Mouse (Mus musculus): ENCODE results near the gene Cd79a.

DNA sequence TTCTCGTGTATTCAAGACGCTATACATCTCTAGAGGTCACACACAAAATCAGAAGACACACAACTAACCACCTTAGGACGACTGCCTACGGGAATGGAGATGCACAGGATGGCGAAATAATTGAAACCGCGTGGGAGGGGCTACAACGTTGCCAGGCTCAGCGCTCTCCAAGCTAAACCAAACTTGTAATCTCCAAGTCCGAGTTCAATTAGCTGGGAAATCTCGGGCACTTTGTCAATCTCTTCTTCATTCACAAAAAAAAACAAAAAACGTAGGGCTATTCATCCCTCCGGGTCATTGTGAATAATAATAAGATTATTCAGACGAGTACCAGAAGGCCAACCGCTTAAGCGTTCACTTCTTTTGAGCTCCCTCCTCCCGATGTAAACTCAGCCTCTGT is 28.1 kb upstream of the Cd79a start:
- TF ChIP-seq CTCF (IDR thresholded peaks at IDR 0.05; ENCODE audit: low read depth, low read length): no peak
- TF ChIP-seq POLR2A (IDR thresholded peaks at IDR 0.05; ENCODE audit: borderline replicate concordance, low read depth, low read length): no peak

Data from bone marrow macrophage, adult 2 months (primary cell).